Mouse (Mus musculus) lung, postnatal 0 days (tissue): ENCODE data around the gene Boc. TPM values are rescaled to one million over a fixed set of nuclear protein-coding genes. Genes with fewer than 3 reads are reported as not detected.

Experiments used
- ATAC-seq: fragments of 200-750 bp; cut with Nextera tagmentation; 2 replicates; pipeline ENCODE4 v1.8.0; 2017; ENCODE audit warnings: moderate library complexity
- DNase-seq: peaks from one replicate; pipeline ENCODE4 v3.0.0-alpha.2; 2016; ENCODE audit warnings: low spot score
- H3K27ac ChIP-seq: fragments of 300-500 bp; sonication (generic); 2 replicates; pipeline ENCODE4 v1.5.1; 2014; ENCODE audit warnings: antibody characterized with exemption, mild to moderate bottlenecking, low read length, mixed read lengths
- H3K27me3 ChIP-seq: fragments of 300-500 bp; sonication (generic); replicated peaks from 2 replicates; pipeline ENCODE4 v1.6.1; 2014; ENCODE audit warnings: low read length, mixed read lengths; ENCODE audit not compliant: insufficient read depth
- H3K36me3 ChIP-seq: fragments of 300-500 bp; sonication (generic); 2 replicates; pipeline ENCODE4 v1.6.1; 2014; ENCODE audit warnings: low read length, mixed read lengths; ENCODE audit not compliant: insufficient read depth
- H3K4me1 ChIP-seq: fragments of 300-500 bp; sonication (generic); 2 replicates; pipeline ENCODE4 v1.6.1; 2014; ENCODE audit warnings: antibody characterized with exemption, low read depth, low read length, mixed read lengths; ENCODE audit not compliant: insufficient read depth
- H3K4me2 ChIP-seq: fragments of 300-500 bp; sonication (generic); replicated peaks from 2 replicates; pipeline ENCODE4 v1.6.1; 2014; ENCODE audit warnings: low read depth, mild to moderate bottlenecking, low read length, moderate library complexity, mixed read lengths
- H3K4me3 ChIP-seq: fragments of 300-500 bp; sonication (generic); 2 replicates; pipeline ENCODE4 v1.5.1; 2014; ENCODE audit warnings: low read depth, low read length
- H3K9ac ChIP-seq: fragments of 300-500 bp; sonication (generic); replicated peaks from 2 replicates; pipeline ENCODE4 v1.6.1; 2014; ENCODE audit warnings: low read depth, mild to moderate bottlenecking
- H3K9me3 ChIP-seq: fragments of 300-500 bp; sonication (generic); 2 replicates; pipeline ENCODE4 v1.6.1; 2016; ENCODE audit warnings: low read length, mixed read lengths
- CTCF ChIP-seq: IDR thresholded peaks from 2 replicates; pipeline ENCODE4 v1.5.1; 2016; ENCODE audit warnings: antibody characterized with exemption, mild to moderate bottlenecking
- EP300 ChIP-seq: IDR thresholded peaks from 2 replicates; pipeline ENCODE4 v1.6.1; 2016; ENCODE audit warnings: antibody characterized with exemption, mild to moderate bottlenecking, control low read depth
- WGBS: fragments of 180-500 bp; shearing (Covaris S2); extraction: QIAGEN DNeasy Blood & Tissue Kit; methylation state at CpG from one replicate; pipeline ENCODE4 v1.1.7; 2014; 5-methylcytosine and 5-hydroxymethylcytosine counted together
- polyA plus RNA-seq: library from polyadenylated mRNA; unstranded; fragments of >200 nt; fragmentation: Nextera tagmentation; extraction: Ambion mirVana; gene quantifications from 2 replicates; pipeline ENCODE4 v1.2.1, GENCODE M21; 2015

Gene Boc
- polyA plus RNA-seq, 1 experiment from 2014 or later, result 14.1 TPM

GRCm38 (mm10) chr16:44543098-44543497 is 15.6 kb downstream of the Boc start:
- TF ChIP-seq CTCF (0 out of 2 replicates have a peak, but pooled peaks have one; percentile 9), EP300 (no peak)
- no peaks in the 10 kb centered on the region for H3K27me3 ChIP-seq
- no peak overlapping the region for H3K4me3 ChIP-seq
- peaks cover 7% of the 10 kb centered on the region for H3K4me1 ChIP-seq
- WGBS, result 62% methylated on average over 3 of the region's 3 CpGs
- H3K9ac ChIP-seq, result no peak overlapping the region
- H3K27ac ChIP-seq, result no peak overlapping the region
- no peaks in the 10 kb centered on the region for H3K9me3 ChIP-seq
- no peak overlapping the region for H3K4me2 ChIP-seq
- no peaks in the 10 kb centered on the region for H3K36me3 ChIP-seq
- ATAC-seq, result no peak
- DNase-seq, result no peak

- no peak overlapping the region for H3K4me3 ChIP-seq
- ATAC-seq (peak; percentile 72), DNase-seq (peak; percentile 72)
- H3K36me3 ChIP-seq, result no peaks in the 10 kb centered on the region
- TF ChIP-seq CTCF, result no peak
- TF ChIP-seq EP300, result no peak
- H3K9ac ChIP-seq, result no peak overlapping the region
- H3K27me3 ChIP-seq, result no peaks in the 10 kb centered on the region
- WGBS, result 42% methylated on average over 3 of the region's 3 CpGs
- H3K4me2 ChIP-seq, result no peak overlapping the region
- peak overlapping the region; percentile 59 for H3K27ac ChIP-seq
- peaks cover 7% of the 10 kb centered on the region for H3K4me1 ChIP-seq
- H3K9me3 ChIP-seq, result no peaks in the 10 kb centered on the region
Observed at GRCm38 (mm10) chr16:44542029-44542690, 16.5 kb downstream of the Boc start.

GRCm38 (mm10) chr16:44539611-44540010 is 19.1 kb downstream of the Boc start:
- ATAC-seq (no peak), DNase-seq (no peak)
- no peak overlapping the region for H3K4me2 ChIP-seq
- no peak overlapping the region for H3K27ac ChIP-seq
- no peaks in the 10 kb centered on the region for H3K27me3 ChIP-seq
- no peaks in the 10 kb centered on the region for H3K36me3 ChIP-seq
- no peak overlapping the region for H3K4me3 ChIP-seq
- TF ChIP-seq CTCF (no peak), EP300 (no peak)
- no peaks in the 10 kb centered on the region; the same call in 1 of the 2 replicates for H3K4me1 ChIP-seq
- 67% methylated on average over 8 of the region's 8 CpGs for WGBS
- no peak overlapping the region for H3K9ac ChIP-seq
- no peaks in the 10 kb centered on the region for H3K9me3 ChIP-seq

GRCm38 (mm10) chr16:44538401-44539395 is 20.0 kb downstream of the Boc start:
- Histone ChIP-seq H3K9me3 (no peaks in the 10 kb centered on the region), H3K27ac (0 out of 2 replicates have a peak overlapping the region, but pooled peaks have one; percentile 3), H3K36me3 (no peaks in the 10 kb centered on the region), H3K4me1 (no peaks in the 10 kb centered on the region; the same call in 1 of the 2 replicates), H3K4me3 (no peak overlapping the region), H3K27me3 (no peaks in the 10 kb centered on the region), H3K4me2 (no peak overlapping the region), H3K9ac (no peak overlapping the region)
- ATAC-seq (peak; percentile 64), DNase-seq (peak; percentile 52)
- WGBS, result 36% methylated on average over 16 of the region's 16 CpGs
- no peak for TF ChIP-seq CTCF
- TF ChIP-seq EP300, result no peak

GRCm38 (mm10) chr16:44534122-44534521 is 24.6 kb downstream of the Boc start:
- no peak for ATAC-seq

GRCm38 (mm10) chr16:44533522-44533921 is 25.2 kb downstream of the Boc start:
- Histone ChIP-seq H3K9me3 (no peaks in the 10 kb centered on the region), H3K36me3 (no peaks in the 10 kb centered on the region), H3K27me3 (no peaks in the 10 kb centered on the region), H3K9ac (no peak overlapping the region), H3K4me1 (peaks cover 8% of the 10 kb centered on the region), H3K27ac (no peak overlapping the region), H3K4me2 (no peak overlapping the region), H3K4me3 (no peak overlapping the region)
- WGBS, result 40% methylated on average over 8 of the region's 8 CpGs
- DNase-seq (no peak), ATAC-seq (no peak)
- no peak for TF ChIP-seq CTCF
- TF ChIP-seq EP300, result no peak

More at GRCm38 (mm10) chr16:44534122-44534521, 24.6 kb downstream of the Boc start:
- no peaks in the 10 kb centered on the region for H3K9me3 ChIP-seq
- WGBS, result 33% methylated on average over 7 of the region's 7 CpGs
- no peaks in the 10 kb centered on the region for H3K27me3 ChIP-seq
- no peak overlapping the region for H3K9ac ChIP-seq
- H3K4me2 ChIP-seq, result no peak overlapping the region
- H3K36me3 ChIP-seq, result no peaks in the 10 kb centered on the region
- no peak for DNase-seq
- TF ChIP-seq CTCF (no peak), EP300 (no peak)
- H3K4me1 ChIP-seq, result peaks cover 8% of the 10 kb centered on the region
- H3K27ac ChIP-seq, result no peak overlapping the region
- H3K4me3 ChIP-seq, result no peak overlapping the region
